Mouse (Mus musculus) cerebellum, postnatal 14 days (tissue): ENCODE measurements at regions not wholly inside any gene's neighbourhood (a gene's known extent, or its start where the extent isn't known, plus 50 kb on each side); places are given as distances from the start of the nearest gene placed in this dataset.

Source experiments
- DNase-seq, 2 experiments: peaks; one replicate each; pipeline ENCODE4 v3.0.0; 2021; ENCODE audit warnings: mixed read lengths in 2 of 2

- no peak for DNase-seq
These were observed 74.4 kb downstream of the Tbx19 start for GRCm38 (mm10) chr1:165086131-165086530.

GRCm38 (mm10) chr1:165084753-165085152 lies 75.8 kb downstream of the Tbx19 start:
- DNase-seq, result no peak

GRCm38 (mm10) chr1:165084179-165084578 lies 76.4 kb downstream of the Tbx19 start:
- peak in 1 of 2 experiments; percentile 9 for DNase-seq

GRCm38 (mm10) chr1:165080351-165080750 lies 80.2 kb downstream of the Tbx19 start:
- no peak for DNase-seq

GRCm38 (mm10) chr1:165077313-165077712 lies 83.3 kb downstream of the Tbx19 start:
- no peak for DNase-seq

- peak; percentile 11 to 21 for DNase-seq
These were observed 85.1 kb downstream of the Tbx19 start for GRCm38 (mm10) chr1:165075301-165076082.

- DNase-seq, result no peak
These were observed 88.6 kb downstream of the Tbx19 start for GRCm38 (mm10) chr1:165071831-165072491.

GRCm38 (mm10) chr1:165064981-165065380 lies 95.6 kb downstream of the Tbx19 start:
- no peak for DNase-seq

- no peak for DNase-seq
These were observed 97.6 kb downstream of the Tbx19 start for GRCm38 (mm10) chr1:165062813-165063492.

- no peak for DNase-seq
These were observed 99.2 kb downstream of the Tbx19 start for GRCm38 (mm10) chr1:165061420-165061819.

- no peak for DNase-seq
These were observed 106.3 kb downstream of the Tbx19 start for GRCm38 (mm10) chr1:165054245-165054644.

- DNase-seq, result no peak
These were observed 109.3 kb downstream of the Tbx19 start for GRCm38 (mm10) chr1:165051294-165051693.

- DNase-seq, result no peak
These were observed 110.4 kb downstream of the Tbx19 start for GRCm38 (mm10) chr1:165050176-165050575.

- peak; percentile 34 to 50 for DNase-seq
These were observed 111.3 kb upstream of the Xcl1 start for GRCm38 (mm10) chr1:165046637-165047036.

- DNase-seq, result peak; percentile 46 to 56
These were observed 110.7 kb upstream of the Xcl1 start for GRCm38 (mm10) chr1:165046056-165046455.

- DNase-seq, result no peak
These were observed 108.0 kb upstream of the Xcl1 start for GRCm38 (mm10) chr1:165043361-165043760.

GRCm38 (mm10) chr1:165042105-165042504 lies 106.8 kb upstream of the Xcl1 start:
- no peak for DNase-seq

GRCm38 (mm10) chr1:165036631-165037030 lies 101.3 kb upstream of the Xcl1 start:
- DNase-seq, result peak; percentile 30 to 31

GRCm38 (mm10) chr1:165035618-165036017 lies 100.3 kb upstream of the Xcl1 start:
- peak; percentile 70 to 76 for DNase-seq

- DNase-seq, result no peak
These were observed 85.7 kb upstream of the Xcl1 start for GRCm38 (mm10) chr1:165020960-165021563.

GRCm38 (mm10) chr1:165018692-165019309 lies 83.5 kb upstream of the Xcl1 start:
- peak; percentile 68 to 73 for DNase-seq

GRCm38 (mm10) chr1:165018236-165018635 lies 82.9 kb upstream of the Xcl1 start:
- no peak for DNase-seq

GRCm38 (mm10) chr1:165017793-165018192 lies 82.5 kb upstream of the Xcl1 start:
- DNase-seq, result no peak
